Mouse (Mus musculus): ENCODE results near the gene Gpatch4. TPM values are rescaled to one million over a fixed set of nuclear protein-coding genes. Genes with fewer than 3 reads are reported as not detected.

Gene Gpatch4
- polyA plus RNA-seq, 2 experiments from 2014 or later: 33.8 to 36.0 TPM

GRCm38 (mm10) chr3:88101736-88102135, 58.8 kb downstream of the Gpatch4 start:
- no peak for ATAC-seq

- no peak for ATAC-seq
Observed at GRCm38 (mm10) chr3:88102196-88102595, 59.3 kb downstream of the Gpatch4 start.

DNA sequence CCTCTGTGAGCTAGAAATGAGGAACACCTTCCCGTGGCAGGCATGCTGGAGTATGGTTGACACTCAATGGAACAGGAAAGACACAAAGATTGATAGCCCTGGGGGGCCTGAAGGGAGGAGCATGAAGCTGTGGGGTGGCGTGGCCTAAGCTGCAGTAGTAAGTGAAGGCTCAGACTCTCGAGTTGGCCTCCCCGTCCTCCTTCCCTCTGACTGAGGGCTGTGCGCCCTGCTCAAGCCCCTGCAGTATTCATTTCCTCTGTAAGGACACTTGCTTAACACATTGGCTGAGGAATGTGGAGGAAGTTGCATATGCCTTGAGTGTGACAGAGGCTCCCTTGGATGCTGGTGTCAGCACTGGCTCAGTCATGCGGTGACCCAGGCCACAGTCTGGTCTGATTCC, 59.7 kb downstream of the Gpatch4 start:
- no peak for ATAC-seq

Other genes with a start within 250 kb of the Gpatch4 start
- not detected for gene Ntrk1, start 247.9 kb upstream of the Gpatch4 start, polyA plus RNA-seq (2017; shearing (Covaris generic))
- 1 to 10 TPM in 1 of 2 experiments, under 1 TPM in 1; 0.17 to 1.6 TPM for gene Insrr, start 246.2 kb upstream of the Gpatch4 start, polyA plus RNA-seq (2017; shearing (Covaris generic))
- gene Pear1, start 218.8 kb upstream of the Gpatch4 start, polyA plus RNA-seq (2017; shearing (Covaris generic)): 10 to 100 TPM; 57.3 to 93.7 TPM
- gene Sh2d2a, start 196.4 kb upstream of the Gpatch4 start, polyA plus RNA-seq (2017; shearing (Covaris generic)): 100 to 1,000 TPM; 213 to 324 TPM
- gene Prcc, start 157.5 kb upstream of the Gpatch4 start, polyA plus RNA-seq (2017; shearing (Covaris generic)): 1 to 10 TPM; 3.8 to 6.0 TPM
- 10 to 100 TPM; 36.0 to 43.7 TPM for gene Hdgf, start 136.8 kb upstream of the Gpatch4 start, polyA plus RNA-seq (2017; shearing (Covaris generic))
- gene Mrpl24, start 123.6 kb upstream of the Gpatch4 start, polyA plus RNA-seq (2017; shearing (Covaris generic)): 100 to 1,000 TPM; 169 TPM
- gene Isg20l2, start 112.8 kb upstream of the Gpatch4 start, polyA plus RNA-seq (2017; shearing (Covaris generic)): 10 to 100 TPM in 1 of 2 experiments, 1 to 10 TPM in 1; 8.5 to 15.1 TPM
- gene Rrnad1, start 112.4 kb upstream of the Gpatch4 start, polyA plus RNA-seq (2017; shearing (Covaris generic)): 10 to 100 TPM; 24.4 to 28.2 TPM
- not detected for gene Crabp2, start 94.4 kb upstream of the Gpatch4 start, polyA plus RNA-seq (2017; shearing (Covaris generic))
- not detected for gene Nes, start 72.0 kb upstream of the Gpatch4 start, polyA plus RNA-seq (2017; shearing (Covaris generic))
- not detected for gene Bcan, start 42.9 kb upstream of the Gpatch4 start, polyA plus RNA-seq (2017; shearing (Covaris generic))
- gene Hapln2, start 15.5 kb upstream of the Gpatch4 start, polyA plus RNA-seq (2017; shearing (Covaris generic)): under 1 TPM in 1 of 2 experiments, not detected in 1; 0.17 TPM
- 10 to 100 TPM; 67.4 to 72.4 TPM for gene Naxe, start 15.4 kb downstream of the Gpatch4 start, polyA plus RNA-seq (2017; shearing (Covaris generic))
- not detected for gene Ttc24, start 35.2 kb downstream of the Gpatch4 start, polyA plus RNA-seq (2017; shearing (Covaris generic))
- 1 to 10 TPM in 1 of 2 experiments, under 1 TPM in 1; 0.75 to 1.5 TPM for gene Iqgap3, start 38.9 kb downstream of the Gpatch4 start, polyA plus RNA-seq (2017; shearing (Covaris generic))
- gene Mef2d, start 99.3 kb downstream of the Gpatch4 start, polyA plus RNA-seq (2017; shearing (Covaris generic)): 10 to 100 TPM; 30.9 to 36.1 TPM
- gene Rhbg, start 211.6 kb downstream of the Gpatch4 start, polyA plus RNA-seq (2017; shearing (Covaris generic)): not detected
- gene Gm38392, start 244.1 kb downstream of the Gpatch4 start, polyA plus RNA-seq (2017; shearing (Covaris generic)): not detected

Data from CD4-positive, CD25-positive, alpha-beta regulatory T cell, adult 4 months (primary cell).